Mouse (Mus musculus) ES-CJ7 (cell line): ENCODE results near the gene Tspan4.
A peak's percentile ranks its signal among the peaks of the same experiment; 100 is the strongest.

Experiments used
- DNase-seq: peaks from one replicate; pipeline ENCODE4 v3.0.0; 2011; ENCODE audit warnings: low read depth, low spot score

Tspan4 gene

GRCm38 (mm10) chr7:141461521-141462332, 13.3 kb upstream of the Tspan4 start:
- DNase-seq: no peak

- DNase-seq: no peak
Measured at GRCm38 (mm10) chr7:141462333-141462821, 12.7 kb upstream of the Tspan4 start.

GRCm38 (mm10) chr7:141463824-141464602, 11.0 kb upstream of the Tspan4 start:
- no peak for DNase-seq

- DNase-seq: no peak
Measured at GRCm38 (mm10) chr7:141464603-141465201, 10.3 kb upstream of the Tspan4 start.

GRCm38 (mm10) chr7:141465388-141466044, 9.5 kb upstream of the Tspan4 start:
- DNase-seq: no peak

GRCm38 (mm10) chr7:141466045-141466394, 9.0 kb upstream of the Tspan4 start:
- no peak for DNase-seq

- DNase-seq: no peak
Measured at GRCm38 (mm10) chr7:141466607-141467148, 8.4 kb upstream of the Tspan4 start.

- peak; percentile 82 for DNase-seq
Measured at GRCm38 (mm10) chr7:141467230-141468030, 7.6 kb upstream of the Tspan4 start, which contains the start of gene Cd151. Gene Cd151, plus strand, starts transcription at chr7:141467392.

- no peak for DNase-seq
Measured at GRCm38 (mm10) chr7:141468164-141468521, 6.9 kb upstream of the Tspan4 start.

GRCm38 (mm10) chr7:141468522-141469211, 6.4 kb upstream of the Tspan4 start:
- DNase-seq: peak; percentile 92

- no peak for DNase-seq
Measured at GRCm38 (mm10) chr7:141469352-141469751, 5.7 kb upstream of the Tspan4 start.

- no peak for DNase-seq
Measured at GRCm38 (mm10) chr7:141469901-141470636, 5.0 kb upstream of the Tspan4 start.

GRCm38 (mm10) chr7:141470637-141470944, 4.4 kb upstream of the Tspan4 start:
- DNase-seq: no peak

- no peak for DNase-seq
Measured at GRCm38 (mm10) chr7:141471236-141471635, 3.8 kb upstream of the Tspan4 start.

- no peak for DNase-seq
Measured at GRCm38 (mm10) chr7:141472226-141472625, 2.8 kb upstream of the Tspan4 start.

- no peak for DNase-seq
Measured at GRCm38 (mm10) chr7:141472763-141473162, 2.3 kb upstream of the Tspan4 start.

- DNase-seq: no peak
Measured at GRCm38 (mm10) chr7:141474160-141474559, 880 bp upstream of the Tspan4 start.

- peak; percentile 17 for DNase-seq
Measured at GRCm38 (mm10) chr7:141475805-141476158, 742 bp downstream of the Tspan4 start.

GRCm38 (mm10) chr7:141476226-141476980, 1.4 kb downstream of the Tspan4 start:
- DNase-seq: peak; percentile 71
